Mouse (Mus musculus): ENCODE measurements around the gene 4922502D21Rik. TPM values are rescaled to one million over a fixed set of nuclear protein-coding genes. Genes with fewer than 3 reads are reported as not detected.

The 4922502D21Rik gene
- polyA plus RNA-seq, 1 experiment from 2014 or later: not detected

GRCm38 (mm10) chr6:129318395-129318794 lies 13.2 kb downstream of the 4922502D21Rik start:
- Histone ChIP-seq H3K9me3 (ENCODE audit: control insufficient read depth, low read length) (no peaks in the 10 kb centered on the region), H3K4me2 (ENCODE audit: low read length) (no peak overlapping the region), H3K36me3 (ENCODE audit: control insufficient read depth, insufficient read depth, low read length) (no peaks in the 10 kb centered on the region), H3K27ac (replicated peaks; ENCODE audit: low read depth, low read length) (no peak overlapping the region), H3K4me3 (replicated peaks; ENCODE audit: low read depth, low read length) (no peak overlapping the region), H3K4me1 (ENCODE audit: control insufficient read depth, insufficient read depth, low read length) (no peaks in the 10 kb centered on the region), H3K9ac (replicated peaks; ENCODE audit: low read length) (no peak overlapping the region), H3K27me3 (ENCODE audit: control insufficient read depth, insufficient read depth, low read length) (no peaks in the 10 kb centered on the region)
- WGBS: 42% methylated on average over 1 of the region's 1 CpGs
- no peak for DNase-seq
- ATAC-seq (ENCODE audit: low FRiP score, low TSS enrichment): no peak

GRCm38 (mm10) chr6:129316463-129316862 lies 15.1 kb downstream of the 4922502D21Rik start:
- Histone ChIP-seq H3K4me3 (replicated peaks; ENCODE audit: low read depth, low read length) (no peak overlapping the region), H3K9ac (replicated peaks; ENCODE audit: low read length) (no peak overlapping the region), H3K27ac (replicated peaks; ENCODE audit: low read depth, low read length) (no peak overlapping the region), H3K4me2 (ENCODE audit: low read length) (no peak overlapping the region), H3K27me3 (ENCODE audit: control insufficient read depth, insufficient read depth, low read length) (no peaks in the 10 kb centered on the region), H3K4me1 (ENCODE audit: control insufficient read depth, insufficient read depth, low read length) (no peaks in the 10 kb centered on the region), H3K36me3 (ENCODE audit: control insufficient read depth, insufficient read depth, low read length) (no peaks in the 10 kb centered on the region), H3K9me3 (ENCODE audit: control insufficient read depth, low read length) (no peaks in the 10 kb centered on the region)
- ATAC-seq (ENCODE audit: low FRiP score, low TSS enrichment): no peak
- no peak for DNase-seq
- 78% methylated on average over 2 of the region's 2 CpGs for WGBS

DNA sequence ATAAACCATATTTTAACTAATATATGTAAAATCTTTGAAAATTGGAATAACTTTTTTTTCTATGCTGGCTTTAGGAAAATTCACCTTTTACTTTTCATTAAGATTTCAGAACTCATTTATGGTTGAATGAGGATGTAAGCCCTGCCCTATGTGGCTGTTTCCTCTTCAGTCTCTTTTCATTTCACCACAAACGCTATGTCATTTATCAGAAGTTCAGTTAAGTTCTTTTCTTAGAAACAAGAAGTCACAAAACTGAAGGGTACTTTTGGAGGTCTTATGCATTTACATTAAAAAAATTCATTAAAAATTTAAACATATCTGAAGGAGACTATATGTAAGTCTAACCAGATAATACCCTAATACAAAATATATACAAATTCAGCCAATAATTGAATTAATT lies 15.9 kb downstream of the 4922502D21Rik start:
- no peak overlapping the region for H3K27ac ChIP-seq (replicated peaks; ENCODE audit: low read depth, low read length)
- no peak for ATAC-seq (ENCODE audit: low FRiP score, low TSS enrichment)
- no peak overlapping the region for H3K9ac ChIP-seq (replicated peaks; ENCODE audit: low read length)
- H3K27me3 ChIP-seq (ENCODE audit: control insufficient read depth, insufficient read depth, low read length): no peaks in the 10 kb centered on the region
- WGBS: 90% methylated on average over 1 of the region's 1 CpGs
- H3K4me1 ChIP-seq (ENCODE audit: control insufficient read depth, insufficient read depth, low read length): no peaks in the 10 kb centered on the region
- no peak overlapping the region for H3K4me3 ChIP-seq (replicated peaks; ENCODE audit: low read depth, low read length)
- H3K9me3 ChIP-seq (ENCODE audit: control insufficient read depth, low read length): no peaks in the 10 kb centered on the region
- H3K36me3 ChIP-seq (ENCODE audit: control insufficient read depth, insufficient read depth, low read length): no peaks in the 10 kb centered on the region
- DNase-seq: no peak
- no peak overlapping the region for H3K4me2 ChIP-seq (ENCODE audit: low read length)

DNA sequence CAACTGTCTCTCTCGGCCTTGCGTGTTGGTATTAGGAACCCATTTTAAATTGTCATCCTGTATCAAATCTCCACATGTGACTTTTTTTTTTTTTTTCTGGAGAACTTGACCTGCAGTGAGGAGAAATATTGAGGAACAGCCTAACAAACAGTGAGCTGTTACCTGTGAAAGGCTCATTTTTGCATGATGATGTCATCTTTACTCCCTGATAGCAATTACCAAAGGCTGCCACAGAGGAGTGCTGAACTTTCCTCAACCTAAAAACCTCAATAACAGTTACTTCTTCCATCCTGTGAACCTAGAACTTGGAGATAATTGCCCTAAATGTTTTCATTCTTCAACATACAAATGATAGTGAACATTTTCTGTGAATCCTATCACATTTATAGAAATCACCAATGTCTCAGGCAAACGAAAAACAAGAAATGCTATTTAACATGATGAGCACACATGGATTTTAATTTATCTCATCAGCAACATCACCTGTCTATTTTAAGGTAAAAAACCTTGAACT lies 16.9 kb downstream of the 4922502D21Rik start:
- H3K4me1 ChIP-seq (ENCODE audit: control insufficient read depth, insufficient read depth, low read length): no peaks in the 10 kb centered on the region
- H3K9me3 ChIP-seq (ENCODE audit: control insufficient read depth, low read length): no peaks in the 10 kb centered on the region
- no peak overlapping the region for H3K4me3 ChIP-seq (replicated peaks; ENCODE audit: low read depth, low read length)
- no peak for ATAC-seq (ENCODE audit: low FRiP score, low TSS enrichment)
- H3K27me3 ChIP-seq (ENCODE audit: control insufficient read depth, insufficient read depth, low read length): no peaks in the 10 kb centered on the region
- H3K27ac ChIP-seq (replicated peaks; ENCODE audit: low read depth, low read length): no peak overlapping the region
- no peaks in the 10 kb centered on the region for H3K36me3 ChIP-seq (ENCODE audit: control insufficient read depth, insufficient read depth, low read length)
- no peak overlapping the region for H3K9ac ChIP-seq (replicated peaks; ENCODE audit: low read length)
- 90% methylated on average over 3 of the region's 3 CpGs for WGBS
- H3K4me2 ChIP-seq (ENCODE audit: low read length): no peak overlapping the region
- DNase-seq: no peak

DNA sequence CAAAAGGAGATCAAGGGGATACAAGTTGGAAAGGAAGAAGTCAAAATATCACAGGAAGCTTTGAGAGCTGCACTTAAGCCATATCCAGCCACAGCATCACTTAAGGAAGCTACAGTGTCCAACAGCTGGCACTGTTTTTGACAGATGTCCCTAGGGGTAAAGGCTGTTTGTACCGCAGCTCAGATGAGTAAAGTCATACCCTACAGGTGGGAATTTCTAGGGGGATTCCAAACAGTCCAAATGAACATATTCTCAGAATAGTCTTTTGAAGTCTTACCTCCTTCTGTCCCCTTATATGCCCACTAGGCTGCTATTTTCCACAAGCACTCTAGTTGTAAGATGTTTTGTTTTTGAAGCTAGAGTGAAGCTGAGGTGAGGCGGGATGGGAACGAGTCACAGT lies 19.1 kb downstream of the 4922502D21Rik start:
- Histone ChIP-seq H3K4me2 (ENCODE audit: low read length) (no peak overlapping the region), H3K36me3 (ENCODE audit: control insufficient read depth, insufficient read depth, low read length) (no peaks in the 10 kb centered on the region), H3K4me1 (ENCODE audit: control insufficient read depth, insufficient read depth, low read length) (no peaks in the 10 kb centered on the region), H3K4me3 (replicated peaks; ENCODE audit: low read depth, low read length) (no peak overlapping the region), H3K27me3 (ENCODE audit: control insufficient read depth, insufficient read depth, low read length) (no peaks in the 10 kb centered on the region), H3K9ac (replicated peaks; ENCODE audit: low read length) (no peak overlapping the region), H3K9me3 (ENCODE audit: control insufficient read depth, low read length) (no peaks in the 10 kb centered on the region), H3K27ac (replicated peaks; ENCODE audit: low read depth, low read length) (no peak overlapping the region)
- ATAC-seq (ENCODE audit: low FRiP score, low TSS enrichment) (no peak), DNase-seq (no peak)
- 86% methylated on average over 3 of the region's 3 CpGs for WGBS

DNA sequence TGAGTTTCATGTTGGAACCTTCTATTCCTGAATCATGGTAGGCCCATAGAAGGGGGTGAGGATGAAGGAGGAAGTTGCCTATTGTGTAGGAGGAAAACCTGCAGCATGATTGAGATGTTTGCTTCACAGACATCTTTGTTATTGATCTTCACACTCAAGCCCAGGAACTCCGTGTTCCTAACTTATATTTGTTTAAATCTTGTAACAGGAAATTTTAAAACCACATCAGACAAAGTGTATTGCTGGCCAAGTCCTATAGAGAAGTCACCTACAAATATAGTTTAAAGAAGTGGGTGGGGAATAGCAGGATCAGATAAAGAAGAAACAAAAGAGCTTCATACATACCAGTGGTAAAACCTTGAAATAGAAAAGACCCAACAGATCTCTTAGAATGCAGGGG lies 27.4 kb downstream of the 4922502D21Rik start:
- Histone ChIP-seq H3K36me3 (ENCODE audit: control insufficient read depth, insufficient read depth, low read length) (no peaks in the 10 kb centered on the region), H3K4me1 (ENCODE audit: control insufficient read depth, insufficient read depth, low read length) (no peaks in the 10 kb centered on the region), H3K27ac (replicated peaks; ENCODE audit: low read depth, low read length) (no peak overlapping the region), H3K4me2 (ENCODE audit: low read length) (no peak overlapping the region), H3K27me3 (ENCODE audit: control insufficient read depth, insufficient read depth, low read length) (no peaks in the 10 kb centered on the region), H3K4me3 (replicated peaks; ENCODE audit: low read depth, low read length) (no peak overlapping the region), H3K9me3 (ENCODE audit: control insufficient read depth, low read length) (no peaks in the 10 kb centered on the region), H3K9ac (replicated peaks; ENCODE audit: low read length) (no peak overlapping the region)
- DNase-seq (no peak), ATAC-seq (ENCODE audit: low FRiP score, low TSS enrichment) (no peak)
- WGBS: 74% methylated on average over 1 of the region's 1 CpGs

- no peak overlapping the region for H3K4me3 ChIP-seq (replicated peaks; ENCODE audit: low read depth, low read length)
- H3K9ac ChIP-seq (replicated peaks; ENCODE audit: low read length): no peak overlapping the region
- no peaks in the 10 kb centered on the region for H3K27me3 ChIP-seq (ENCODE audit: control insufficient read depth, insufficient read depth, low read length)
- no peak overlapping the region for H3K4me2 ChIP-seq (ENCODE audit: low read length)
- H3K4me1 ChIP-seq (ENCODE audit: control insufficient read depth, insufficient read depth, low read length): no peaks in the 10 kb centered on the region
- H3K36me3 ChIP-seq (ENCODE audit: control insufficient read depth, insufficient read depth, low read length): no peaks in the 10 kb centered on the region
- no peak for ATAC-seq (ENCODE audit: low FRiP score, low TSS enrichment)
- H3K27ac ChIP-seq (replicated peaks; ENCODE audit: low read depth, low read length): no peak overlapping the region
- DNase-seq: no peak
- no peaks in the 10 kb centered on the region for H3K9me3 ChIP-seq (ENCODE audit: control insufficient read depth, low read length)
Observed at GRCm38 (mm10) chr6:129288708-129289107, 42.9 kb downstream of the 4922502D21Rik start.

GRCm38 (mm10) chr6:129284384-129285104 lies 47.1 kb downstream of the 4922502D21Rik start:
- 86% methylated on average over 7 of the region's 7 CpGs for WGBS
- DNase-seq (no peak), ATAC-seq (ENCODE audit: low FRiP score, low TSS enrichment) (no peak)
- Histone ChIP-seq H3K4me1 (ENCODE audit: control insufficient read depth, insufficient read depth, low read length) (no peaks in the 10 kb centered on the region), H3K27ac (replicated peaks; ENCODE audit: low read depth, low read length) (no peak overlapping the region), H3K9ac (replicated peaks; ENCODE audit: low read length) (no peak overlapping the region), H3K4me3 (replicated peaks; ENCODE audit: low read depth, low read length) (no peak overlapping the region), H3K4me2 (ENCODE audit: low read length) (no peak overlapping the region), H3K36me3 (ENCODE audit: control insufficient read depth, insufficient read depth, low read length) (no peaks in the 10 kb centered on the region), H3K9me3 (ENCODE audit: control insufficient read depth, low read length) (no peaks in the 10 kb centered on the region), H3K27me3 (ENCODE audit: control insufficient read depth, insufficient read depth, low read length) (no peaks in the 10 kb centered on the region)

GRCm38 (mm10) chr6:129283271-129283670 lies 48.3 kb downstream of the 4922502D21Rik start:
- H3K27ac ChIP-seq (replicated peaks; ENCODE audit: low read depth, low read length): no peak overlapping the region
- WGBS: 82% methylated on average over 3 of the region's 3 CpGs
- no peaks in the 10 kb centered on the region for H3K9me3 ChIP-seq (ENCODE audit: control insufficient read depth, low read length)

More at GRCm38 (mm10) chr6:129283271-129283670, 48.3 kb downstream of the 4922502D21Rik start:
- no peak for DNase-seq
- Histone ChIP-seq H3K4me1 (ENCODE audit: control insufficient read depth, insufficient read depth, low read length) (no peaks in the 10 kb centered on the region), H3K27me3 (ENCODE audit: control insufficient read depth, insufficient read depth, low read length) (no peaks in the 10 kb centered on the region), H3K36me3 (ENCODE audit: control insufficient read depth, insufficient read depth, low read length) (no peaks in the 10 kb centered on the region), H3K4me3 (replicated peaks; ENCODE audit: low read depth, low read length) (no peak overlapping the region), H3K9ac (replicated peaks; ENCODE audit: low read length) (no peak overlapping the region), H3K4me2 (ENCODE audit: low read length) (no peak overlapping the region)
- no peak for ATAC-seq (ENCODE audit: low FRiP score, low TSS enrichment)

Data from midbrain, embryonic 14.5 days (tissue).